Mouse (Mus musculus): ENCODE results near the gene Phlpp1. TPM values are rescaled to one million over a fixed set of nuclear protein-coding genes. Genes with fewer than 3 reads are reported as not detected.
"Not testable (repeated sequence)": the region's sequence is repeated elsewhere in the genome, so short reads cannot be mapped to it uniquely, and the experiment has no call there.

Phlpp1 gene
- polyA plus RNA-seq, 1 experiment from 2014 or later, result 2.2 TPM

GRCm38 (mm10) chr1:106286815-106287214 lies 115.3 kb downstream of the Phlpp1 start:
- Histone ChIP-seq H3K9me3 (replicated peaks; ENCODE audit: control insufficient read depth, low read length) (no peaks in the 10 kb centered on the region), H3K4me3 (replicated peaks; ENCODE audit: low read length) (no peak overlapping the region), H3K27me3 (ENCODE audit: control insufficient read depth, insufficient read depth, low read length) (no peaks in the 10 kb centered on the region), H3K4me2 (ENCODE audit: low read depth, low read length) (no peak overlapping the region), H3K36me3 (ENCODE audit: control insufficient read depth, insufficient read depth, low read length) (no peaks in the 10 kb centered on the region), H3K27ac (ENCODE audit: low read length) (no peak overlapping the region), H3K9ac (ENCODE audit: low read length) (no peak overlapping the region), H3K4me1 (ENCODE audit: control insufficient read depth, insufficient read depth, low read length) (no peaks in the 10 kb centered on the region)
- ATAC-seq (ENCODE audit: insufficient read depth, low FRiP score), result no peak
- 84% methylated on average over 7 of the region's 7 CpGs for WGBS

GRCm38 (mm10) chr1:106289065-106289464 lies 117.5 kb downstream of the Phlpp1 start:
- H3K4me1 ChIP-seq (ENCODE audit: control insufficient read depth, insufficient read depth, low read length), result no peaks in the 10 kb centered on the region
- no peak overlapping the region for H3K4me2 ChIP-seq (ENCODE audit: low read depth, low read length)
- no peaks in the 10 kb centered on the region for H3K27me3 ChIP-seq (ENCODE audit: control insufficient read depth, insufficient read depth, low read length)
- H3K4me3 ChIP-seq (replicated peaks; ENCODE audit: low read length), result no peak overlapping the region
- no peak overlapping the region for H3K9ac ChIP-seq (ENCODE audit: low read length)
- 68% methylated on average over 5 of the region's 5 CpGs for WGBS
- no peak for ATAC-seq (ENCODE audit: insufficient read depth, low FRiP score)
- no peak overlapping the region for H3K27ac ChIP-seq (ENCODE audit: low read length)
- H3K9me3 ChIP-seq (replicated peaks; ENCODE audit: control insufficient read depth, low read length), result no peaks in the 10 kb centered on the region
- H3K36me3 ChIP-seq (ENCODE audit: control insufficient read depth, insufficient read depth, low read length), result no peaks in the 10 kb centered on the region

DNA sequence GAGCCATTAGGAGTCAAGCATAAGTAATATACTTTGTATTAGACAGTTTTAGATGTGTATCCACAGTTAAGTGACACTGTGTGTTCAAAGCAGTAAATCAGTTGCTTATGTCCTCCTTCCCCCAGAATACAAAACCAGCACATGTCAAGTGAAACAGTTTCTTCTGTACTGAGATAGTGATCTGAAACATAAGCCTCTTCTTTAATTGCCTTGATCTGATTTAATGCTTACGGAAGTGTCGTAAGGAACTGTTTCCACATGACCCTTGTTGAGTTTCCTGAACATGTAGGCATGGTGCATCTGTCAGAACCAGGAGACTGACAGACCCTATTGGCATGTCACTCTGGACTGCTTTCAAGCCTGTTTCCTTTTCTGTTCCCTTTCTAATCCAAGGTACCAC lies 118.0 kb downstream of the Phlpp1 start:
- Histone ChIP-seq H3K4me3 (replicated peaks; ENCODE audit: low read length) (no peak overlapping the region), H3K27ac (ENCODE audit: low read length) (no peak overlapping the region), H3K4me1 (ENCODE audit: control insufficient read depth, insufficient read depth, low read length) (no peaks in the 10 kb centered on the region), H3K4me2 (ENCODE audit: low read depth, low read length) (no peak overlapping the region), H3K9ac (ENCODE audit: low read length) (no peak overlapping the region), H3K36me3 (ENCODE audit: control insufficient read depth, insufficient read depth, low read length) (no peaks in the 10 kb centered on the region), H3K9me3 (replicated peaks; ENCODE audit: control insufficient read depth, low read length) (no peaks in the 10 kb centered on the region), H3K27me3 (ENCODE audit: control insufficient read depth, insufficient read depth, low read length) (no peaks in the 10 kb centered on the region)
- ATAC-seq (ENCODE audit: insufficient read depth, low FRiP score), result no peak
- WGBS, result 85% methylated on average over 2 of the region's 2 CpGs

- 95% methylated on average over 3 of the region's 3 CpGs for WGBS
- no peak overlapping the region for H3K4me3 ChIP-seq (replicated peaks; ENCODE audit: low read length)
- H3K36me3 ChIP-seq (ENCODE audit: control insufficient read depth, insufficient read depth, low read length), result no peaks in the 10 kb centered on the region
- no peak overlapping the region for H3K4me2 ChIP-seq (ENCODE audit: low read depth, low read length)
- no peaks in the 10 kb centered on the region for H3K9me3 ChIP-seq (replicated peaks; ENCODE audit: control insufficient read depth, low read length)
- H3K27me3 ChIP-seq (ENCODE audit: control insufficient read depth, insufficient read depth, low read length), result no peaks in the 10 kb centered on the region
- no peak overlapping the region for H3K9ac ChIP-seq (ENCODE audit: low read length)
- H3K27ac ChIP-seq (ENCODE audit: low read length), result no peak overlapping the region
- no peaks in the 10 kb centered on the region for H3K4me1 ChIP-seq (ENCODE audit: control insufficient read depth, insufficient read depth, low read length)
- ATAC-seq (ENCODE audit: insufficient read depth, low FRiP score), result no peak
Observed at GRCm38 (mm10) chr1:106309394-106310039, 138.0 kb downstream of the Phlpp1 start.

DNA sequence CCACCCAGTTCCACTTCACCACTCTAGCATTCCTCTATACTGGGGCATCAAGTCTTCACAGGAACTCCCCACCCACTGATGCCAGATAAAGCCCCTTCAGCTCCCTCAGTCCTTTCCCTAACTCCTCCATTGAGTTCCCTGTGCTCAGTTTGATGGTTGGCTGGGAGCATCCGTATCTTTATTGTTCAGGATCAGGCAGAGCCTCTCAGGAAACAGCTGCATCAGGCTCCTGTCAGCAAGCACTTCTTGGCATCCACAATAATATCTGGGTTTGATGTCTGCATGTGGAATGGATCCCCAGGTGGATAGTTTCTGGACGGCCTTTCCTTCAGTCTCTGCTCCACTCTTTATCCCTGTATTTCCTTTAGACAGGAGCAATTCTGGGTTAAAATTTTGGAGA lies 138.7 kb downstream of the Phlpp1 start:
- Histone ChIP-seq H3K9me3 (replicated peaks; ENCODE audit: control insufficient read depth, low read length) (no peaks in the 10 kb centered on the region), H3K4me3 (replicated peaks; ENCODE audit: low read length) (no peak overlapping the region), H3K27me3 (ENCODE audit: control insufficient read depth, insufficient read depth, low read length) (no peaks in the 10 kb centered on the region), H3K36me3 (ENCODE audit: control insufficient read depth, insufficient read depth, low read length) (no peaks in the 10 kb centered on the region), H3K9ac (ENCODE audit: low read length) (no peak overlapping the region), H3K27ac (ENCODE audit: low read length) (no peak overlapping the region), H3K4me1 (ENCODE audit: control insufficient read depth, insufficient read depth, low read length) (no peaks in the 10 kb centered on the region), H3K4me2 (ENCODE audit: low read depth, low read length) (no peak overlapping the region)
- WGBS, result 78% methylated on average over 2 of the region's 2 CpGs
- no peak for ATAC-seq (ENCODE audit: insufficient read depth, low FRiP score)

DNA sequence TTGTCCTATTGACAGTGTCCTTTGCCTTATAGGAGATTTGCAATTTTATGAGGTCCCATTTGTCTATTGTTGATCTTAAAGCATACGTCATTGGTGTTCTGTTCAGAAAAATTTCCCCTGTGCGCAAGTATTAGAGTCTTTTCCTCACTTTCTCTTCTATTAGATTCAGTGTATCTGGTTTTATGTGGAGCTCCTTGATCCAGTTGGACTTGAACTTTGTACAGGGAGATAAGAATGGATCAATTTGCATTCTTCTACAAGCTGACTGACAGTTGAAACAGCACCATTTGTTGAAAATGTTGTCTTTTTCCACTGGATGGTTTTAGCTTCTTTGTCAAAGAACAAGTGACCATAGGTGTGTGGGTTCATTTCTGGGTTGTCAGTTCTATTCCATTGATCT lies 140.3 kb downstream of the Phlpp1 start:
- H3K27me3 ChIP-seq (ENCODE audit: control insufficient read depth, insufficient read depth, low read length); H3K4me2 ChIP-seq (ENCODE audit: low read depth, low read length); H3K27ac ChIP-seq (ENCODE audit: low read length); H3K36me3 ChIP-seq (ENCODE audit: control insufficient read depth, insufficient read depth, low read length); H3K9ac ChIP-seq (ENCODE audit: low read length); H3K4me3 ChIP-seq (replicated peaks; ENCODE audit: low read length); H3K4me1 ChIP-seq (ENCODE audit: control insufficient read depth, insufficient read depth, low read length); H3K9me3 ChIP-seq (replicated peaks; ENCODE audit: control insufficient read depth, low read length); ATAC-seq (ENCODE audit: insufficient read depth, low FRiP score): not testable (repeated sequence)
- 90% methylated on average over 2 of the region's 2 CpGs for whole genome bisulfite sequencing

- H3K4me1 ChIP-seq (ENCODE audit: control insufficient read depth, insufficient read depth, low read length), result no peaks in the 10 kb centered on the region
- no peak overlapping the region for H3K4me3 ChIP-seq (replicated peaks; ENCODE audit: low read length)
- no peak for ATAC-seq (ENCODE audit: insufficient read depth, low FRiP score)
- H3K9me3 ChIP-seq (replicated peaks; ENCODE audit: control insufficient read depth, low read length), result no peaks in the 10 kb centered on the region
- no peaks in the 10 kb centered on the region for H3K36me3 ChIP-seq (ENCODE audit: control insufficient read depth, insufficient read depth, low read length)
- H3K4me2 ChIP-seq (ENCODE audit: low read depth, low read length), result no peak overlapping the region
- 83% methylated on average over 4 of the region's 4 CpGs for WGBS
- H3K9ac ChIP-seq (ENCODE audit: low read length), result no peak overlapping the region
- no peaks in the 10 kb centered on the region for H3K27me3 ChIP-seq (ENCODE audit: control insufficient read depth, insufficient read depth, low read length)
- H3K27ac ChIP-seq (ENCODE audit: low read length), result no peak overlapping the region
Observed at GRCm38 (mm10) chr1:106314476-106314875, 142.9 kb downstream of the Phlpp1 start.

- Histone ChIP-seq H3K4me2 (ENCODE audit: low read depth, low read length) (no peak overlapping the region), H3K27me3 (ENCODE audit: control insufficient read depth, insufficient read depth, low read length) (no peaks in the 10 kb centered on the region), H3K27ac (ENCODE audit: low read length) (peak overlapping the region; percentile 15; the same call in 1 of the 2 replicates), H3K4me1 (ENCODE audit: control insufficient read depth, insufficient read depth, low read length) (no peaks in the 10 kb centered on the region), H3K4me3 (replicated peaks; ENCODE audit: low read length) (no peak overlapping the region), H3K9ac (ENCODE audit: low read length) (no peak overlapping the region), H3K36me3 (ENCODE audit: control insufficient read depth, insufficient read depth, low read length) (no peaks in the 10 kb centered on the region), H3K9me3 (replicated peaks; ENCODE audit: control insufficient read depth, low read length) (no peaks in the 10 kb centered on the region)
- 67% methylated on average over 4 of the region's 4 CpGs for WGBS
- ATAC-seq (ENCODE audit: insufficient read depth, low FRiP score), result no peak
Observed at GRCm38 (mm10) chr1:106316641-106317304, 145.2 kb downstream of the Phlpp1 start.

- H3K4me1 ChIP-seq (ENCODE audit: control insufficient read depth, insufficient read depth, low read length), result no peaks in the 10 kb centered on the region
- H3K36me3 ChIP-seq (ENCODE audit: control insufficient read depth, insufficient read depth, low read length), result no peaks in the 10 kb centered on the region
- H3K4me2 ChIP-seq (ENCODE audit: low read depth, low read length), result no peak overlapping the region
- WGBS, result 79% methylated on average over 5 of the region's 5 CpGs
- no peak for ATAC-seq (ENCODE audit: insufficient read depth, low FRiP score)
- no peak overlapping the region for H3K9ac ChIP-seq (ENCODE audit: low read length)
- no peak overlapping the region for H3K27ac ChIP-seq (ENCODE audit: low read length)
- H3K4me3 ChIP-seq (replicated peaks; ENCODE audit: low read length), result no peak overlapping the region
- H3K9me3 ChIP-seq (replicated peaks; ENCODE audit: control insufficient read depth, low read length), result no peaks in the 10 kb centered on the region
- no peaks in the 10 kb centered on the region for H3K27me3 ChIP-seq (ENCODE audit: control insufficient read depth, insufficient read depth, low read length)
Observed at GRCm38 (mm10) chr1:106318341-106318740, 146.8 kb downstream of the Phlpp1 start.

Data from stomach, embryonic 16.5 days (tissue).